Mouse (Mus musculus): ENCODE measurements around the gene Ace3.

- peak; percentile 83 for TF ChIP-seq CTCF (IDR thresholded peaks at IDR 0.05; ENCODE audit: insufficient read depth, low read length)
- TF ChIP-seq POLR2A (IDR thresholded peaks at IDR 0.05; ENCODE audit: borderline replicate concordance, extremely low read depth, low read depth, low read length), result no peak
These were observed 25.0 kb upstream of the Ace3 start for GRCm38 (mm10) chr11:105969516-105969915.

All from lung, adult 2 months (tissue).